Mouse (Mus musculus) heart, adult 2 months (tissue): ENCODE results near the gene Zfp618. TPM values are rescaled to one million over a fixed set of nuclear protein-coding genes. Genes with fewer than 3 reads are reported as not detected.

Experiments
- DNase-seq, 2 experiments: peaks; one replicate each; pipeline ENCODE4 v3.0.0; 2021
- H3K27ac ChIP-seq: fragments of 200-600 bp; 2 replicates; pipeline ENCODE4 v1.8.1; 2022
- H3K27me3 ChIP-seq: fragments of 200-500 bp; 2 replicates; pipeline ENCODE4 v1.6.1; 2012; ENCODE audit warnings: mild to moderate bottlenecking, low read length, inconsistent platforms, mixed read lengths; ENCODE audit not compliant: control insufficient read depth, insufficient read depth
- H3K36me3 ChIP-seq: fragments of 200-500 bp; 2 replicates; pipeline ENCODE4 v1.6.1; 2012; ENCODE audit warnings: low read length, inconsistent platforms; ENCODE audit not compliant: control insufficient read depth, insufficient read depth
- H3K4me1 ChIP-seq: fragments of 200-500 bp; 2 replicates; pipeline ENCODE4 v1.6.1; 2011; ENCODE audit warnings: low read length; ENCODE audit not compliant: control insufficient read depth, insufficient read depth
- H3K4me3 ChIP-seq: fragments of 200-600 bp; 2 replicates; pipeline ENCODE4 v1.8.1; 2022
- H3K79me2 ChIP-seq: fragments of 200-500 bp; replicated peaks from 2 replicates; pipeline ENCODE4 v1.6.1; 2012; ENCODE audit warnings: mild to moderate bottlenecking, inconsistent platforms, low read length, moderate library complexity, mixed read lengths; ENCODE audit not compliant: control insufficient read depth, insufficient read depth
- H3K9ac ChIP-seq: fragments of 200-500 bp; 2 replicates; pipeline ENCODE4 v1.6.1; 2012; ENCODE audit warnings: low read depth, mild to moderate bottlenecking, control low read depth, inconsistent platforms, low read length, mixed read lengths
- CTCF ChIP-seq: fragments of 200-600 bp; IDR thresholded peaks from 2 replicates; pipeline ENCODE4 v1.8.1; 2022; ENCODE audit warnings: antibody characterized with exemption, mild to moderate bottlenecking, moderate library complexity
- EP300 ChIP-seq: fragments of 200-500 bp; IDR thresholded peaks from 2 replicates; pipeline ENCODE4 v1.6.1; 2011; ENCODE audit warnings: low read depth, low read length, control low read depth; ENCODE audit not compliant: insufficient read depth
- POLR2A ChIP-seq: fragments of 200-500 bp; IDR thresholded peaks from 2 replicates; pipeline ENCODE4 v1.6.1; 2011; ENCODE audit warnings: mild to moderate bottlenecking, low read depth, low read length, control low read depth; ENCODE audit not compliant: insufficient read depth
- WGBS: fragments of 180-500 bp; shearing (Covaris S2); methylation state at CpG from one replicate; pipeline ENCODE4 v1.1.7; 2018; 5-methylcytosine and 5-hydroxymethylcytosine counted together
- intact Hi-C: fragments of 180-260 bp; cut with DNase I; formaldehyde crosslinking; loops from one replicate; pipeline ENCODE4 v1.15.1; 2025
- polyA plus RNA-seq: library from polyadenylated mRNA; depleted of rRNA; stranded (reverse); fragments of >200 nt; gene quantifications from 2 replicates; pipeline ENCODE4 v1.2.3, GENCODE M21; 2012
- total RNA-seq, 2 experiments: library from RNA; stranded (reverse); gene quantifications; 2 replicates each; pipeline ENCODE4 v1.2.3; 2021

The Zfp618 gene
- total and polyA plus RNA-seq, 3 experiments, result 0.25 to 2.2 (median 0.37) TPM

DNA sequence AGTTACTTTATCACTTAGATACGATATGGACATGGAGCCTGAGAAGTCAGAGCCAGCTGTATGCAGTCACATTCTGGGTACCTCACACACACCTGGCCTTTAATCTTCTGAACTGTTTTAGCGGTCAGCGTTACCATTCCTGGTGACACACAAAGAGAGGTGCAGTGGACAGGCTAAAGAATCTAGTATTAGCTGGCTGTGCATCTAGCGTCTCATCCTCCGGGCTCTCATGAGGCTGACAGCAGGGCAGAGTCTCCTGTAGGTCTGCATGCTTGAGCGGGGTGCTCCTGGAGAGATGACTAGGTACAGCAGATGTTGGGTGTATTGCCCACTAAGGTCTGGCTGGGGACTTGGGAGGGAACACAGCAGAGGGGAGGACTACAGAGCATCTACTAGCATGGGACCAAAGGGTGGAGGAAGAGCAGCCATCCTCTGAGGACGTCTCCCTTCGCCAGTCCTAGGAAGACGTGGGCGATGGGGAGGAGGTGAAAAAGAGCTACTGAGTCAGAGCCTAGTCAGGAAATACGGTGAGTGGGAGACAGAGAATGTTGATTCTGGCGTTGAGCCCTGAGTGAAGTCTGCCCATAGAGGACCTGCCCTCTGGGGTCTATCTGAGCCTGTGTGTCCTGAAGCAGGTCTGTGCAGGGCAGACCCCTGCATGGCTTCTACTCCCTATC lies 103.3 kb downstream of the Zfp618 start:
- Histone ChIP-seq H3K4me1 (no peaks in the 10 kb centered on the region), H3K9ac (no peak overlapping the region), H3K27me3 (no peaks in the 10 kb centered on the region), H3K36me3 (no peaks in the 10 kb centered on the region), H3K4me3 (no peak overlapping the region), H3K27ac (no peak overlapping the region), H3K79me2 (no peaks in the 10 kb centered on the region)
- intact Hi-C loops, result no loop called here
- 75% methylated on average over 12 of the region's 12 CpGs for WGBS
- TF ChIP-seq POLR2A, result no peak
- no peak for TF ChIP-seq EP300
- no peak for TF ChIP-seq CTCF
- DNase-seq, result peak in 1 of 2 experiments; percentile 11

DNA sequence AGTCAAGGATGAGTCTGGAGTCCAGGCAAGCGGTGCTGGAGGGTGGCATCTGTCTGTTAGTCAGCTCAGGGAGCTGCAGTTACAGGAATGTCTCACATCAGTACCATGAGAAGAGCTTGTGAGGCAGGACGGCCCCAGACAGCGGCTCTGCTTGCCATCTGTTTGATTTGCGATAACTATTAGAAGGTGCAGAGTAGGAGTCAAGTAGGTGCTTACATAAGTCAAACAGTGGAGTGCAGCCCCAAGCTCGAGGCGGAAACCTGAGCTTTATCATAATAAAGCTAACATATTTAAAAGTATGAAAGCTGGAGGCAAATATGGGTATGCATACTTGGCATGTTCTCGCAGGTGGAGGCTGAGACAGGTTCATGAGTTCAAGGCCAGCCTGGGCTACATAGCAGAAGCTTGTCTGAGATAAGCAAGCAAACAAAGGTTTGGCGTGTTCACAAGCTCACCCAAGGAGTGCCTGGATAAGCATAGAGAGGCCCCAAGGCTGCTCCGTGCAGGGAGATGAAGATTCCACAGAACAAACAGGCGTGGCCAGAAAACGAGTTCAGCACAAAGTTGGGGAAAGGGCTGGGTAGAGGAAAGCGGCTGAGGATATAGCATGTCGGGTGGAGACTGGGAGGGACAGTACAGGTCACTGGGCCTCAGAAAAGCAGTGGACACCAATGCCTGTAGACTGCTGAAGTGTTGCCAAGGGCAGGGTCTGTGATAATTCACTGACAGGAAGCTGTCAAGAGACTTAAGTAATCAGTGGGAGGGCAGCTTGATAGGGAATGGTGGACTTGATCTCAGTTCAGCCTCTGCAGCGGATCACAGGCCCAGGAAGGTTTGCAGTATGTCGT lies 106.3 kb downstream of the Zfp618 start:
- Histone ChIP-seq H3K27me3 (no peaks in the 10 kb centered on the region), H3K9ac (no peak overlapping the region), H3K79me2 (no peaks in the 10 kb centered on the region), H3K36me3 (no peaks in the 10 kb centered on the region), H3K4me3 (no peak overlapping the region), H3K4me1 (no peaks in the 10 kb centered on the region), H3K27ac (no peak overlapping the region)
- TF ChIP-seq POLR2A, result no peak
- TF ChIP-seq CTCF, result no peak
- no peak for TF ChIP-seq EP300
- DNase-seq, result no peak
- intact Hi-C loops, result no loop called here
- 66% methylated on average over 15 of the region's 15 CpGs for WGBS

DNA sequence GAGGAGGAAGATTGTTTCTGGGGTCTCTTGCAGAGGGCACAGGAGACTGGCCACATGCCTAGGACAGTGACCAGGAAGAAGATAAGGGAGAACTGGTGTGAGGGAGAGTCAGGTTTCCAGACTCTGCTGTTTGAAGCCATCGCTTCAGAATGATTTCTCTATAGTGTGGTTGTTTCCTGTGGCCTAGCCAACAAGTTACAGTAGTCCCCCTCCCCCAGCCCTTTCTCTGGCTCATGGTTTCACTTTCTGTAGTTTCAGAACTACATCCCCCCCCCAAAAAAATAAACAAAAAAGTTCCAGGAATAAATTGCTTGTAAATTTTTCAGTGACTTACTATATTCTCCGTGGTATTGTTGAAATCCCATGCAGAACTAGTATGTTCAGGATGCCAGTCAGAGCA lies 107.8 kb downstream of the Zfp618 start:
- intact Hi-C loops, result no loop called here
- H3K27ac ChIP-seq, result no peak overlapping the region
- H3K9ac ChIP-seq, result no peak overlapping the region
- H3K36me3 ChIP-seq, result no peaks in the 10 kb centered on the region
- WGBS, result 62% methylated on average over 2 of the region's 2 CpGs
- H3K27me3 ChIP-seq, result no peaks in the 10 kb centered on the region
- H3K4me3 ChIP-seq, result no peak overlapping the region
- TF ChIP-seq EP300 (no peak), CTCF (no peak), POLR2A (no peak)
- no peaks in the 10 kb centered on the region for H3K4me1 ChIP-seq
- DNase-seq, result no peak
- H3K79me2 ChIP-seq, result no peaks in the 10 kb centered on the region

DNA sequence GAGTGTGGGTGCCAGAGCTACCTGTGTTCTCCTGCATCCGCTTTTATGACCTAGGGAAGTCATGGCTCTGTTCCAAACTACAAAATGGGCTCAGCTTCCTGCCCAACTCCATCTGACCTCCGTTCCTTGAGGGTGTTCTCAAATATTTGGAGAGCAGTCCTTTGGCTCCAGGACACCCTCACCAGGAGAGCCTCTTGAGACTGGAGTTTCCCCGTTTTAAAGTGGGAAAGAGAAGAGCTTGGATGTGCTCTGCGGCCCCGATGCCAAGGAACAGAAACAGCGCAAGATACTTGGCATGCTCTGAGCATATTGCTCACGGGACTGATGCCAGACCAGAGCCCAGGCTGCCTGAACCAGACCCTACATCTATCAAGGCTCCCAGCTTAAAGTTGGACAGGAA lies 113.8 kb downstream of the Zfp618 start:
- H3K36me3 ChIP-seq, result no peaks in the 10 kb centered on the region
- H3K27ac ChIP-seq, result no peak overlapping the region
- no peak overlapping the region for H3K4me3 ChIP-seq
- DNase-seq, result peak in 1 of 2 experiments; percentile 37
- H3K79me2 ChIP-seq, result no peaks in the 10 kb centered on the region
- intact Hi-C loops, result no loop called here
- H3K9ac ChIP-seq, result no peak overlapping the region
- no peaks in the 10 kb centered on the region for H3K27me3 ChIP-seq
- 44% methylated on average over 7 of the region's 7 CpGs for WGBS
- no peak for TF ChIP-seq POLR2A
- no peak for TF ChIP-seq EP300
- no peak for TF ChIP-seq CTCF
- H3K4me1 ChIP-seq, result no peaks in the 10 kb centered on the region

DNA sequence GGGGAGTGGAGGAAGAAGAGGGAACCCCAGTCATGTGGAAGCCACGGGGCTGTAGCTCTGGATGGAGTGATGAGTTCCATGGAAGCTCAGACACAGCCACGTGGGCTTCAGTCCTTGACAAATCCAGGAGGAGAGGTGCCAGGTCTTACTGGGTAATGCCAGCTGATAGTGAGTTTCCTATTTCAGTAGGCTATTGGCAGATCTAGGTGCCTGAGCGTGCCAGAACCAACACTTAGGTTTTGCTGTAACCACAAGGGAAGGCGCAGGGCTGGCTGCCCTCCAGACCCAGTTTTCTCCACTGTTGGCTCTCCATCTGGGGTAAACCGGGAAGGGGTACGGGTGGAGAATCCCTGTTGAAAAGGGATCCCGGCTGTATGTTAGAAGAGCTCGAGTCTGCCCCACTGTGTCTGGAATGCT lies 119.1 kb downstream of the Zfp618 start:
- no peaks in the 10 kb centered on the region for H3K27me3 ChIP-seq
- no peaks in the 10 kb centered on the region for H3K36me3 ChIP-seq
- H3K79me2 ChIP-seq, result no peaks in the 10 kb centered on the region
- H3K4me1 ChIP-seq, result no peaks in the 10 kb centered on the region
- no peak overlapping the region for H3K9ac ChIP-seq
- peak; percentile 72 to 85 for DNase-seq
- H3K4me3 ChIP-seq, result no peak overlapping the region
- H3K27ac ChIP-seq, result no peak overlapping the region
- intact Hi-C loops, result loop anchor here (2.0 kb wide), 1 partner anchor 74 kb away; no protein-coding TSS in a partner anchor
- 43% methylated on average over 8 of the region's 8 CpGs for WGBS
- no peak for TF ChIP-seq POLR2A
- peak; percentile 17; the same call in 1 of the 2 replicates for TF ChIP-seq CTCF
- TF ChIP-seq EP300, result peak; percentile 80

DNA sequence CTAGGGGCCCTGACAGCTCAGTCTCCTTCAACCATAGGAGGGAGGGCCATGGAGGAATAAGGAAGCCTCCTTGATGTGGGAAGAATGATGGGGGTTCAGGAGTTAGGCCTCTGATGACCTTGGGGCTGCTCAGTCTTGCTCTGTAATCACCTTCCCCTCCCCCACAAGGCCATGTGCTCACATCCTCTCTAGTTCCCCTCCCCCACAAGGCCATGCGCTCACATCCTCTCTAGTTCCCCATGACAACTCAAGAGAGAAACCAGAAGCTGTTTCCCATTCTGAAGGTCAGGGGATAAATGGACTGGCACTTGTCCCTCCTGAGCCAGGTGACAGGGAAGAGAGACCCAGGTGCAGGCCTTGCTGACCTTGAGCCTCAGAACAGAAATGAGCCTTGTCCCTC lies 124.1 kb downstream of the Zfp618 start:
- no peak for TF ChIP-seq EP300
- TF ChIP-seq CTCF, result no peak
- TF ChIP-seq POLR2A, result no peak
- Histone ChIP-seq H3K36me3 (no peaks in the 10 kb centered on the region), H3K9ac (no peak overlapping the region), H3K27ac (no peak overlapping the region), H3K79me2 (no peaks in the 10 kb centered on the region), H3K4me1 (peaks cover 2% of the 10 kb centered on the region; the same call in 1 of the 2 replicates), H3K4me3 (no peak overlapping the region), H3K27me3 (no peaks in the 10 kb centered on the region)
- intact Hi-C loops, result no loop called here
- WGBS, result 67% methylated on average over 1 of the region's 1 CpGs
- no peak for DNase-seq
